ENCODE assay signal across 11 mouse cellular contexts in the genomic region with DNA sequence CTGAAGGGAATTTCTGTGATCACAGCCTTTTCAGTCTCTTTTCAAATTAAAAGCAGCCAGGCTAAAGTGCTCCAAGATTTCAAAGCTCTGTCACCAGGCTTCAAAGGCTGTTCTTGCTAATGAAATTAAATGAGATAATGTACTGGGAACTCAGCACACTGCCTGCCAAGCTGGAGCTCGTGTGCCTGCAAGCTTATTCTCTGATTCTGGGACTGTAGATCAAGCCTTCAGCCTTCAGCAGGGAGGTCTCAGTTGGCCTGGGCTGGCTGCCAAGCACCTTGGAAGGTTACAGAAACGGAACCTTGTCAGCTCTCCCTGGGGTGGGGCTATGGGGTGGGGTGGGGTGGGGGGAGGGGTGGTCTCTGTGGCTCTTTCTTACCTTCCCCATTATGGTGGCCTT. TPM values are rescaled to one million over a fixed set of nuclear protein-coding genes. Genes with fewer than 3 reads are reported as not detected.
DNase-seq lines count a peak whose midpoint lies in the region; ATAC-seq and TF ChIP-seq lines count a peak whose summit lies in the region.
"Had no signal": no experiment of that assay in that cellular context is flagged by ENCODE, and none has a peak within 500 bp of the region (broad histone marks: within the 10 kb centered on the region; RNA-seq: fewer than 3 reads in every experiment).

No protein-coding gene starts in this region.

- TF ChIP-seq EP300 in lung, postnatal 0 days (IDR thresholded peaks at IDR 0.05) = no peak

- H3K4me1 ChIP-seq in forebrain, embryonic 14.5 days (ENCODE audit: control insufficient read depth, insufficient read depth, low read length) = 0 out of 2 replicates have a peak, but pooled peaks cover 4% of the 10 kb centered on the region
- peaks cover 16% of the 10 kb centered on the region for H3K4me1 ChIP-seq in forebrain, embryonic 13.5 days
- H3K4me1 ChIP-seq in lung, postnatal 0 days (ENCODE audit: insufficient read depth, low read depth, low read length) = 0 out of 2 replicates have a peak, but pooled peaks cover 3% of the 10 kb centered on the region
- H3K4me1 ChIP-seq in spleen, adult 2 months (ENCODE audit: control insufficient read depth, insufficient read depth, insufficient read length) = peaks cover 40% of the 10 kb centered on the region; the same call in 1 of the 2 replicates

- H3K36me3 ChIP-seq in forebrain, embryonic 14.5 days (ENCODE audit: control insufficient read depth, insufficient read depth, low read length) = no peaks in the 10 kb centered on the region
- H3K36me3 ChIP-seq in forebrain, embryonic 13.5 days (ENCODE audit: poor library complexity, severe bottlenecking) = no peaks in the 10 kb centered on the region
- H3K36me3 ChIP-seq in lung, postnatal 0 days (ENCODE audit: insufficient read depth, low read length) = no peaks in the 10 kb centered on the region
- no peaks in the 10 kb centered on the region for H3K36me3 ChIP-seq in spleen, adult 2 months (ENCODE audit: control insufficient read depth, insufficient read depth, low read length)
- H3K36me3 ChIP-seq: hindbrain, embryonic 15.5 days had no signal

- TF ChIP-seq POLR2A in spleen, adult 2 months (IDR thresholded peaks at IDR 0.05; ENCODE audit: low read depth, low read length) = no peak

- H3K27ac ChIP-seq in forebrain, embryonic 14.5 days (ENCODE audit: low read depth, low read length) = no peak overlapping the region
- no peak overlapping the region for H3K27ac ChIP-seq in forebrain, embryonic 13.5 days
- H3K27ac ChIP-seq in lung, postnatal 0 days (ENCODE audit: low read length) = no peak overlapping the region
- peak overlapping the region; percentile 76 for H3K27ac ChIP-seq in spleen, adult 2 months (ENCODE audit: insufficient read depth, low read length)
- H3K27ac ChIP-seq: hindbrain, embryonic 15.5 days; macrophage had no signal

- H3K27me3 ChIP-seq in forebrain, embryonic 14.5 days (replicated peaks; ENCODE audit: control insufficient read depth, insufficient read depth, low read length) = no peaks in the 10 kb centered on the region
- H3K27me3 ChIP-seq in forebrain, embryonic 13.5 days = no peaks in the 10 kb centered on the region
- no peaks in the 10 kb centered on the region for H3K27me3 ChIP-seq in lung, postnatal 0 days (replicated peaks; ENCODE audit: insufficient read depth, low read length)
- H3K27me3 ChIP-seq in spleen, adult 2 months (ENCODE audit: control insufficient read depth, insufficient read depth, low read length) = no peaks in the 10 kb centered on the region
- H3K27me3 ChIP-seq: hindbrain, embryonic 15.5 days had no signal

- H3K9me3 ChIP-seq in forebrain, embryonic 14.5 days (replicated peaks; ENCODE audit: control insufficient read depth, low read length) = no peaks in the 10 kb centered on the region
- no peaks in the 10 kb centered on the region for H3K9me3 ChIP-seq in forebrain, embryonic 13.5 days (replicated peaks)
- H3K9me3 ChIP-seq in lung, postnatal 0 days (ENCODE audit: low read length) = no peaks in the 10 kb centered on the region
- H3K9me3 ChIP-seq: hindbrain, embryonic 15.5 days had no signal

- DNase-seq in forebrain, embryonic 14.5 days (ENCODE audit: low spot score) = peak; percentile 50
- peak; percentile 40 for DNase-seq in lung, postnatal 36 days
- DNase-seq in lung, postnatal 0 days (ENCODE audit: low spot score) = no peak
- DNase-seq in spleen, adult 2 months (ENCODE audit: low read depth in 1 of 2, low spot score in 2 of 2) = peak in 1 of 2 experiments; percentile 65
- DNase-seq in Muller cell, postnatal 12 days (ENCODE audit: inconsistent ontology term) = no peak
- no peak for DNase-seq in urinary bladder, postnatal 25 days (ENCODE audit: low spot score)
- DNase-seq: cerebellum, adult 9-10 months had no signal

- H3K9ac ChIP-seq in forebrain, embryonic 14.5 days (ENCODE audit: low read length) = no peak overlapping the region
- no peak overlapping the region for H3K9ac ChIP-seq in forebrain, embryonic 13.5 days
- H3K9ac ChIP-seq in lung, postnatal 0 days (replicated peaks; ENCODE audit: low read depth) = no peak overlapping the region
- H3K9ac ChIP-seq: hindbrain, embryonic 15.5 days had no signal

- H3K4me2 ChIP-seq in forebrain, embryonic 14.5 days (ENCODE audit: low read length) = no peak overlapping the region
- H3K4me2 ChIP-seq in forebrain, embryonic 13.5 days = no peak overlapping the region
- no peak overlapping the region for H3K4me2 ChIP-seq in lung, postnatal 0 days (replicated peaks; ENCODE audit: low read depth, low read length)
- H3K4me2 ChIP-seq: hindbrain, embryonic 15.5 days had no signal

- ATAC-seq in forebrain, embryonic 14.5 days = no peak
- no peak for ATAC-seq in forebrain, embryonic 13.5 days
- ATAC-seq in lung, postnatal 0 days = no peak; the same call in 1 of the 2 replicates
- ATAC-seq in common myeloid progenitor, adult 5-6 weeks (replicated peaks; ENCODE audit: low read depth, poor library complexity, severe bottlenecking) = peak; percentile 27

- 11% methylated on average over 2 of the region's 2 CpGs for WGBS in forebrain, embryonic 14.5 days
- WGBS in forebrain, embryonic 13.5 days = 7% methylated on average over 2 of the region's 2 CpGs
- 9% methylated on average over 2 of the region's 2 CpGs for WGBS in lung, postnatal 0 days
- WGBS in spleen, adult 2 months = 18% methylated on average over 2 of the region's 2 CpGs

- TF ChIP-seq CTCF in lung, postnatal 0 days (IDR thresholded peaks at IDR 0.05) = no peak
- TF ChIP-seq CTCF in spleen, adult 2 months (IDR thresholded peaks at IDR 0.05; ENCODE audit: extremely low read depth, insufficient read depth, insufficient read length, insufficient replicate concordance) = no peak

- H3K4me3 ChIP-seq in forebrain, embryonic 14.5 days (ENCODE audit: low read depth, low read length) = no peak overlapping the region
- H3K4me3 ChIP-seq in forebrain, embryonic 13.5 days = no peak overlapping the region
- H3K4me3 ChIP-seq in lung, postnatal 0 days (ENCODE audit: low read depth, low read length) = no peak overlapping the region
- no peak overlapping the region for H3K4me3 ChIP-seq in spleen, adult 2 months (ENCODE audit: extremely low read depth, insufficient read depth, insufficient read length)
- H3K4me3 ChIP-seq: hindbrain, embryonic 15.5 days had no signal

RNA-seq across cellular contexts. Expression of a gene that starts 24.0 kb away (rescaled TPM):
- 95.8 and 113 TPM in 2 replicates for polyA plus RNA-seq in forebrain, embryonic 14.5 days (2014; fragmentation: Nextera tagmentation; extraction: Ambion mirVana)
- 84.5 and 87.5 TPM in 2 replicates for polyA plus RNA-seq in forebrain, embryonic 13.5 days (2015; fragmentation: Nextera tagmentation; extraction: Ambion mirVana)
- 14.8 and 21.1 TPM in 2 replicates for polyA plus RNA-seq in lung, postnatal 0 days (2015; fragmentation: Nextera tagmentation; extraction: Ambion mirVana)
- 2.6 and 4.6 TPM in 2 replicates for total RNA-seq in common myeloid progenitor, adult 5-6 weeks (2017)
- polyA plus RNA-seq in spleen, adult 2 months (2012; rRNA removed) = 147 and 149 TPM in 2 replicates

Comparison
In these comparisons a context has a peak if more than half of its experiments do, and no peak if none do; other contexts are left out.
1. DNase-seq: peak in forebrain, embryonic 14.5 days (single experiment) and lung, postnatal 36 days (single experiment); none in lung, postnatal 0 days (single experiment), Muller cell, postnatal 12 days (single experiment) and urinary bladder, postnatal 25 days (single experiment).